Mouse (Mus musculus): ENCODE data around the gene Fam198a.

- no peak for TF ChIP-seq GATA1 (IDR thresholded peaks at IDR 0.05; ENCODE audit: borderline replicate concordance, low read length)
- no peak for TF ChIP-seq FLI1 (IDR thresholded peaks at IDR 0.05; ENCODE audit: low read length)
These were observed 25.8 kb upstream of the Fam198a start for GRCm38 (mm10) chr9:121924901-121925560.
